Mouse (Mus musculus) cerebellum, postnatal 36 days (tissue): ENCODE data around the gene Nxn.

Experiments used
- DNase-seq, 2 experiments: peaks; one replicate each; pipeline ENCODE4 v3.0.0; 2021 to 2022; ENCODE audit warnings: mixed read lengths in 2 of 2

The Nxn gene

DNA sequence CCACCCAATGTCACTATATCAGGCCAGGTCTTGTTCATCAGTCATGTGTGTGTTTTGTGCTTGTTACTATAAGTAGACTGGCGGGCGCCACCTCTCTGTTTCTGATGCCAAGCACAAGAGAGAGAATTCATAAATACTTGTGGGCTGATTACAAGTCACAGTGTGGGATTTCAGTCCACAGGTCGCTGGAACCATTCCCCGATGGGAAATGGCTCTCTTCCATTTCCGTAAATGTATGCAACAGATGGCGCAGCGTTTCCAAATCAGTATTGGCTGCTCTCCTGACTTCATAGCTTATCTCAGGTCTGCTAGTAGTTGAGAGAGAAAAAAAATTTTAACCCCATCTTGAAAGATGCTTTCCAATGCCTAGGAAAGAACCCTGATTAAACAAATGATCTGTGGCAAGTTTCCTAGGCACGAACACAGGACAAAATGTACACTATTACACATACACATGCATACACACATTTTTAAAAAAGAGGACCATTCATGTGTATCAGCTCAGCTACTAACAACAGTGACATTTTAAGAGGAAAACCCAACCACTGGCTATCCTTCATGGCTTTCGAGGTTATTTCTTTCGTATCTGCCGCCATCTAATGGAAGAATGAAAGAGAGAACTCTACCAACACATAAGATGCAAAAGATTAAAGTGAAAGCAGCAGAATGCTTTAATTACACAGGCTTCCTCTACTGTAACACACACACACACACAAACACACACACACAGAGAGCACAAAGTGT lies 819 bp upstream of the Nxn start:
- peak; percentile 64 to 72 for DNase-seq

- DNase-seq = peak; percentile 60 to 64
Observed at GRCm38 (mm10) chr11:76398312-76398797, 585 bp downstream of the Nxn start.

DNA sequence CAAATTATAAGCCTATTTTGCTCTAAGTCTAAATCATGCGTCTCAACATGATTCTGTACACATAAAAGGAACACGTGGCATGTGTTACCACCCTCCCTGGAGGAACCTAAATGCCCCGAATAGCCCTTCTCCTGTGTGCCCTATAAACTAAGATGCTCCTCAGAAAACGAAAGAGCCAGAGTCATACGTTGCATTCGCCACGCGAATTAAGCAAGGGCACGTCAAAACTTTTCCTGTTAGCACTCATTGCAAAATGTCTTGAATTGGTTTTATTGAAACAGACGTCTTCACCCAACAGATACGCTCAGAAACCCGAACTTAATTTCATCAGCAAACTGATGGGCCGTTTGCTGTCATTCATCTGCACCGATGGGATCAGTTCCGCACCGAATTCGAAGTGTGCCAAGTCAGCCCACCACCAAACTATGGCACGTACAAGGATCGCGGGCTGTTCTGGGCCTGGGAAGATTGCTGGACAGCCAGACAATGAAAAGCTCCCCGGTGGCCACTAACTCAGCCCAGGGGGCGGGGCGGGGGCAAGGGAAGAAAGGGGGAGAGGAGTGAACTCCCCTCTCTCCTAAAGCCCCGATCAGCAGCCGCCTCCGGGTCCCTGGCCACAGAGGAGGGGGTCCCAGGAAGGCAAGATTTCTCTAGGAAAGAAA lies 1.2 kb downstream of the Nxn start:
- DNase-seq = no peak

DNA sequence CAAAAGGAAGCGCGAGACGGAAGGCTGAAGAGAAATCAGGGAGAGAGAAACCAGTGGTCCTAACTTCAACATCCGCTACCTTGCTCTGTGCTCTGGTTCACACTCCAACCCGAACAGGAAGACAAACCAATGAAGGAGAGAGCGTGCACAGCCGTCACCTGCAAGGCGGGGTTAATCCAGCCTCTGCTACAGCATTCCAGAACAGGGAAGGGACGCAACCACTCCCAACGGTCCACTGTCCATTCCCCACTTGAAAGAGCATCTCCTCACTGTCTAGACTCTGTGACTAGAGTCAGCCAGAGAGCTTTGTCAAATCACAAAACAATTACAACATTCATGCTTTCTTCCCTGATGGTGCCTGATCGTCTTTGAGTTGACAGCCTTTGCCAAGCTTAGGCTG lies 5.9 kb downstream of the Nxn start:
- no peak for DNase-seq

- DNase-seq = no peak
Observed at GRCm38 (mm10) chr11:76392532-76392931, 6.4 kb downstream of the Nxn start.

- no peak for DNase-seq
Observed at GRCm38 (mm10) chr11:76388711-76389110, 10.2 kb downstream of the Nxn start.

DNA sequence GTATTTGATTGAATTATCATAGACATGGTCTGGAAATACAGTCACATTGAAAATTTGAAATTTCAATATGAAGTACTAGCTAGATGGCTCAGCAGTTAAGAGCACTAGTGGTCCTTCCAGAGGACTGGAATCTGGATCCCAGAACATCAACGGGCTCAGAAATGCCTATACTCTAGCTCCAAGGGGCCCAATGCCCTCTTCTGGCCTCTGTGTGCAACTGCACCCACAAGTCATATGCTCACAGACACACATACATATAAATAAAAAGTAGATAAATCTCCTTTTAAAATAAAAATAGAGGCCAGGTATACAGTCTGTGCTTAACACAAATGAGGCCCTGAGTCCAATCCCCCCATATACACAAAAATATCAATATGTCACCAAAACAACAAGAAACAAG lies 11.8 kb downstream of the Nxn start:
- no peak for DNase-seq

- DNase-seq = no peak
Observed at GRCm38 (mm10) chr11:76385746-76386145, 13.2 kb downstream of the Nxn start.

GRCm38 (mm10) chr11:76385017-76385416 lies 13.9 kb downstream of the Nxn start:
- DNase-seq = no peak

- DNase-seq = peak in 1 of 2 experiments; percentile 37
Observed at GRCm38 (mm10) chr11:76384307-76384706, 14.6 kb downstream of the Nxn start.

GRCm38 (mm10) chr11:76382711-76383324 lies 16.1 kb downstream of the Nxn start:
- no peak for DNase-seq

- DNase-seq = no peak
Observed at GRCm38 (mm10) chr11:76381201-76381885, 17.6 kb downstream of the Nxn start.

GRCm38 (mm10) chr11:76379921-76380544 lies 18.9 kb downstream of the Nxn start:
- DNase-seq = no peak

DNA sequence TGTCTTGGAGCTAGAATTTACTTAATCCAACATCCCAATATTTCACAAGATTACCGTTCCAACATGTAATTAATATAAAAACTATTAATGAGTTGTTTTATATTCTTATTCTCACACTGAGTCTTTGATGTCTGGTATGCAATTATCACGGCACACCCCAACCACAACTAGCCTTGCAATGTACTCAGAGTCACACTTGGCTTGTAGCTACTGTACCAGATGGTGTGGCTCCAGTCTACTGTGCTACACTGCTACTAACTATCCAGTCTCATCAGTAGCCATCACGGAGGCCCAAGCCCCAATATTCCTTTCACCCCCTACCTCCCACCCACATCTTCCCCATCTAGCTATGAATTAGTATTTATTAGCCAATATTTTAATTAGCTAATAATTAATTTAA lies 22.5 kb downstream of the Nxn start:
- no peak for DNase-seq

- DNase-seq = no peak
Observed at GRCm38 (mm10) chr11:76374491-76375185, 24.3 kb downstream of the Nxn start.

DNA sequence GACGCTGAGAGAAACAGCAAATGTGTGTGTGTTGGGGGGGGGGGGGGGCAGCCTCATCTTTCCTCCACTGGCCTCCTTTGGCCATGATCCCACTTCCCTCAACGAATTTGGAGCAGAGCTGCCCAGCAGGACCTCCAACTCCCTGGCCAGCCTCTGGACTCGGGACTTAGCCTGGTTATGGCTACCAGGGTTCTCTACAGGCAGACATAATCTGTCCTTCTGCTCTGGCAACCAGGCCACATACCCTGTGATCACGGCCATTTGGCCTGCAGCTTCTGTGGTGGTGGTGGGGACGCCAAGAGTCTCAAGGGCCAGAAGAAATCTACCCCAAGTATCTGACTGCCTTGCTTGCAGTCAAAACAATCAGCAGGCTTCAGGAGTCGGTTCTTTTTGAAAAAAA lies 26.4 kb downstream of the Nxn start:
- DNase-seq = peak; percentile 58 to 59

DNA sequence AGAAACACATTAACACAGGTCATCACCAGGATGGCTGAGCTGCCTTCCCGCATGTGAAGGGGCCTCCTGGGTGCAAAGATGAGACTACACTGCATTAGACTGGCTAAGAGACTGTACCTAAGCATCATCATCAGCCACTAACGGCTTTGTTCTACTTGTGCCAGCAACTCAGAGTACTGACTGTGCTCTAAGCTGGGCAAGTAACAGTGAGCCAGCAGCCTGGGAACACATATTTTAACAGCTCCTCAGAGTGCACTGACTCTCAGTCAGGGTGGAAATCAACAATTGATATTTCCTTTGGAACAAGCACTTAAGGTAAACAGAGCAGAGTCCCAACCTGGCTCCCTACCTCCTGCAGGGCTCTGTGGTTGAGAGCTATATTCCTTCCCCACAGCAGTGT lies 26.8 kb downstream of the Nxn start:
- peak in 1 of 2 experiments; percentile 32 for DNase-seq

DNA sequence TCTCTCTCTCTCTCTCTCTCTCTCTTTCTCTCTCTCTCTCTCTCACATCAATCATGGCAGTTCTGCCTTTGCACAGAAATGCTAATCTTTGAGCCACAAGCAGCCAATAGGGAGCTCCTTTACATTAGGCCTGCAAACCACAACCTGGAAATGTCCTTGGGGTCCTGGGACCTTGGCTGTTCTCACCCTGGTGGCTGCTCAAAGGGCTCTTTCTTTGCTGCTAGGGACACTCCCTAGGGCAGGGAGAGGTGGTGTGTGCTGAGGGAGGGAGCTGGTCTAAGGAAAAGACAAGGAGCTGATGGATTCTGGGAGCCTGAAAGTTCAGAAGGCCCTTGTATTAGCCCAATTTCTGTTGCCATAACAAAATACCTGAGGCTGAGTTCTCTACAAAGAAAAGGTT lies 28.4 kb downstream of the Nxn start:
- no peak for DNase-seq

- DNase-seq = no peak
Observed at GRCm38 (mm10) chr11:76366720-76367119, 32.2 kb downstream of the Nxn start.

DNA sequence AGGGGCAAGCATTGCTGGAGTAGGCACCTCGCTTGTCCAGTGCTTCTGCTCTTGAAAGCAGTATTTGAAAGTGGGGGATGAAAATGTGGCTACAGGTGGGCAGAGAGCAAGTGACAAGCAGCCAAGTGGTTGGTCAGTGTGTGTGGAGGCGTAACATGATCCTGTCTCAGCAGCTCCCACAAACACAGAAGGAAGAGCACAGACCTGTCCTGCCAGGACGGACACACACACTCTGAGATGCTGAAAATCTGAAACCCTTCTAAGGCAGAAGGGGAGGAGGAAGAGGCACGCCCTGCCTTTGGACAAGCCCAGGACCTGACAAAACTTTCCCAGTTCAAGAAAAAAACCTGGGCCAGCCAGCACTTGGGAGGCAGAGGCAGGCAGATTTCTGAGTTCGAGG lies 34.9 kb downstream of the Nxn start:
- DNase-seq = no peak

DNA sequence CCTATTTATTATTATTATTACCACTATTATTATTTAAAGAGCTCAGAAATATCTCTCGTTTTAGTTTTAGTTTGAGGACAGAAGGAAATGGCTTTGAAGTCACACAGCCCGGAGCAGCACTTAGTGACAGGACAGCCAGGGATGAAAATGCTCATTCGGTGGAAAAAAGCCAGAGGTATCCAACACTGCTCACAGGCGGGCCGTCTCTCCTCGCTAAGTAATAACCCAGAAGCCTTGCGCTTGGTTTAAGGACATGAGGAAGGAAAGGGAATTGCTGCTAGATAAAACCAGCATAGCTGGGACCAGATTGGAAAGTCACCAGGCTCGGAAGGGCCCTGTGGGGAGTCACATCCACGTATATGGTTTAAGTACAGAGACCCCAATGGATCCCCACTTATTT lies 35.3 kb downstream of the Nxn start:
- DNase-seq = no peak

- DNase-seq = no peak
Observed at GRCm38 (mm10) chr11:76363178-76363577, 35.8 kb downstream of the Nxn start.
